Mouse (Mus musculus): ENCODE results near the gene Il12rb2. TPM values are rescaled to one million over a fixed set of nuclear protein-coding genes. Genes with fewer than 3 reads are reported as not detected.

Gene Il12rb2
- polyA plus RNA-seq, 1 experiment from 2014 or later: not detected

- Histone ChIP-seq H3K36me3 (peaks cover 33% of the 10 kb centered on the region), H3K9me3 (replicated peaks) (no peaks in the 10 kb centered on the region), H3K4me3 (replicated peaks) (no peak overlapping the region), H3K4me1 (no peaks in the 10 kb centered on the region), H3K9ac (no peak overlapping the region), H3K4me2 (no peak overlapping the region), H3K27me3 (no peaks in the 10 kb centered on the region), H3K27ac (no peak overlapping the region)
- ATAC-seq (replicated peaks; ENCODE audit: low FRiP score): no peak
- 84% methylated on average over 5 of the region's 5 CpGs for WGBS
These were observed 83.9 kb downstream of the Il12rb2 start for GRCm38 (mm10) chr6:67292042-67292623.

GRCm38 (mm10) chr6:67282897-67283296 lies 93.1 kb downstream of the Il12rb2 start:
- H3K4me1 ChIP-seq: no peaks in the 10 kb centered on the region
- no peak for ATAC-seq (replicated peaks; ENCODE audit: low FRiP score)
- no peak overlapping the region for H3K9ac ChIP-seq
- no peak overlapping the region for H3K27ac ChIP-seq
- H3K4me2 ChIP-seq: no peak overlapping the region
- 90% methylated on average over 1 of the region's 1 CpGs for WGBS
- H3K9me3 ChIP-seq (replicated peaks): no peaks in the 10 kb centered on the region
- no peak overlapping the region for H3K4me3 ChIP-seq (replicated peaks)
- H3K36me3 ChIP-seq: peaks cover 66% of the 10 kb centered on the region
- no peaks in the 10 kb centered on the region for H3K27me3 ChIP-seq

GRCm38 (mm10) chr6:67281614-67282197 lies 94.3 kb downstream of the Il12rb2 start:
- no peak for ATAC-seq (replicated peaks; ENCODE audit: low FRiP score)
- Histone ChIP-seq H3K4me2 (no peak overlapping the region), H3K9ac (no peak overlapping the region), H3K4me3 (replicated peaks) (no peak overlapping the region), H3K27ac (no peak overlapping the region), H3K9me3 (replicated peaks) (no peaks in the 10 kb centered on the region), H3K27me3 (no peaks in the 10 kb centered on the region), H3K4me1 (no peaks in the 10 kb centered on the region), H3K36me3 (peaks cover 69% of the 10 kb centered on the region)
- 90% methylated on average over 9 of the region's 9 CpGs for WGBS

GRCm38 (mm10) chr6:67277944-67278343 lies 98.0 kb downstream of the Il12rb2 start:
- H3K9me3 ChIP-seq (replicated peaks): no peaks in the 10 kb centered on the region
- H3K4me1 ChIP-seq: no peaks in the 10 kb centered on the region
- 83% methylated on average over 5 of the region's 5 CpGs for WGBS
- no peak overlapping the region for H3K4me3 ChIP-seq (replicated peaks)
- no peak for ATAC-seq (replicated peaks; ENCODE audit: low FRiP score)
- no peaks in the 10 kb centered on the region for H3K27me3 ChIP-seq
- H3K9ac ChIP-seq: no peak overlapping the region
- peaks cover 69% of the 10 kb centered on the region for H3K36me3 ChIP-seq
- H3K4me2 ChIP-seq: no peak overlapping the region
- H3K27ac ChIP-seq: no peak overlapping the region

GRCm38 (mm10) chr6:67269459-67269858 lies 106.5 kb downstream of the Il12rb2 start:
- peaks cover 5% of the 10 kb centered on the region for H3K4me1 ChIP-seq
- no peak for ATAC-seq (replicated peaks; ENCODE audit: low FRiP score)
- peak overlapping the region; percentile 99 for H3K4me3 ChIP-seq (replicated peaks)
- 0 out of 2 replicates have a peak overlapping the region, but pooled peaks have one; percentile 17 for H3K9ac ChIP-seq
- no peaks in the 10 kb centered on the region for H3K27me3 ChIP-seq
- H3K36me3 ChIP-seq: peaks cover 25% of the 10 kb centered on the region
- no peaks in the 10 kb centered on the region for H3K9me3 ChIP-seq (replicated peaks)
- H3K27ac ChIP-seq: no peak overlapping the region
- H3K4me2 ChIP-seq: peak overlapping the region; percentile 62
- WGBS: 28% methylated on average over 2 of the region's 2 CpGs

- peak overlapping the region; percentile 99 for H3K4me3 ChIP-seq (replicated peaks)
- peaks cover 21% of the 10 kb centered on the region for H3K36me3 ChIP-seq
- no peak overlapping the region for H3K27ac ChIP-seq
- no peaks in the 10 kb centered on the region for H3K9me3 ChIP-seq (replicated peaks)
- H3K27me3 ChIP-seq: no peaks in the 10 kb centered on the region
- ATAC-seq (replicated peaks; ENCODE audit: low FRiP score): no peak
- peaks cover 5% of the 10 kb centered on the region for H3K4me1 ChIP-seq
- peak overlapping the region; percentile 62 for H3K4me2 ChIP-seq
- WGBS: 4% methylated on average over 1 of the region's 1 CpGs
- 0 out of 2 replicates have a peak overlapping the region, but pooled peaks have one; percentile 17 for H3K9ac ChIP-seq
These were observed 107.0 kb downstream of the Il12rb2 start for GRCm38 (mm10) chr6:67268983-67269382.

- ATAC-seq (replicated peaks; ENCODE audit: low FRiP score): no peak
- H3K9me3 ChIP-seq (replicated peaks): no peaks in the 10 kb centered on the region
- peak overlapping the region; percentile 97 for H3K9ac ChIP-seq
- H3K4me2 ChIP-seq: peak overlapping the region; percentile 62
- peak overlapping the region; percentile 99 for H3K4me3 ChIP-seq (replicated peaks)
- peaks cover 16% of the 10 kb centered on the region for H3K36me3 ChIP-seq
- WGBS: 2% methylated on average over 2 of the region's 2 CpGs
- H3K27ac ChIP-seq: no peak overlapping the region
- H3K4me1 ChIP-seq: peaks cover 5% of the 10 kb centered on the region
- H3K27me3 ChIP-seq: no peaks in the 10 kb centered on the region
These were observed 107.8 kb downstream of the Il12rb2 start for GRCm38 (mm10) chr6:67268245-67268612.

GRCm38 (mm10) chr6:67267408-67268244 lies 108.4 kb downstream of the Il12rb2 start:
- peak overlapping the region; percentile 97 for H3K9ac ChIP-seq
- under 1% methylated on average over 65 of the region's 65 CpGs for WGBS
- peak overlapping the region; percentile 90 for H3K27ac ChIP-seq
- no peaks in the 10 kb centered on the region for H3K9me3 ChIP-seq (replicated peaks)
- H3K4me2 ChIP-seq: peak overlapping the region; percentile 62
- H3K4me1 ChIP-seq: peaks cover 5% of the 10 kb centered on the region
- H3K36me3 ChIP-seq: peaks cover 11% of the 10 kb centered on the region
- H3K27me3 ChIP-seq: no peaks in the 10 kb centered on the region
- ATAC-seq (replicated peaks; ENCODE audit: low FRiP score): peak; percentile 23
- H3K4me3 ChIP-seq (replicated peaks): peak overlapping the region; percentile 99

- Histone ChIP-seq H3K4me2 (peak overlapping the region; percentile 62), H3K9me3 (replicated peaks) (no peaks in the 10 kb centered on the region), H3K4me1 (peaks cover 5% of the 10 kb centered on the region), H3K4me3 (replicated peaks) (peak overlapping the region; percentile 99), H3K36me3 (peaks cover 5% of the 10 kb centered on the region), H3K27ac (peak overlapping the region; percentile 92), H3K27me3 (no peaks in the 10 kb centered on the region), H3K9ac (peak overlapping the region; percentile 97)
- under 1% methylated on average over 68 of the region's 68 CpGs for WGBS
- peak; percentile 99 for ATAC-seq (replicated peaks; ENCODE audit: low FRiP score)
These were observed 109.2 kb downstream of the Il12rb2 start for GRCm38 (mm10) chr6:67266664-67267407.

GRCm38 (mm10) chr6:67266159-67266657 lies 109.8 kb downstream of the Il12rb2 start:
- Histone ChIP-seq H3K4me3 (replicated peaks) (peak overlapping the region; percentile 99), H3K9ac (peak overlapping the region; percentile 50), H3K27me3 (no peaks in the 10 kb centered on the region), H3K36me3 (no peaks in the 10 kb centered on the region), H3K4me2 (peak overlapping the region; percentile 60), H3K9me3 (replicated peaks) (no peaks in the 10 kb centered on the region), H3K4me1 (peaks cover 5% of the 10 kb centered on the region), H3K27ac (peak overlapping the region; percentile 92)
- under 1% methylated on average over 23 of the region's 23 CpGs for WGBS
- peak; percentile 82 for ATAC-seq (replicated peaks; ENCODE audit: low FRiP score)

GRCm38 (mm10) chr6:67264935-67265334 lies 111.1 kb downstream of the Il12rb2 start:
- H3K27ac ChIP-seq: no peak overlapping the region
- 87% methylated on average over 7 of the region's 7 CpGs for WGBS

More at GRCm38 (mm10) chr6:67264935-67265334, 111.1 kb downstream of the Il12rb2 start:
- Histone ChIP-seq H3K4me2 (no peak overlapping the region), H3K9me3 (replicated peaks) (no peaks in the 10 kb centered on the region), H3K9ac (no peak overlapping the region), H3K4me1 (peaks cover 3% of the 10 kb centered on the region), H3K4me3 (replicated peaks) (no peak overlapping the region), H3K36me3 (no peaks in the 10 kb centered on the region), H3K27me3 (no peaks in the 10 kb centered on the region)
- no peak for ATAC-seq (replicated peaks; ENCODE audit: low FRiP score)

All from kidney, embryonic 15.5 days (tissue).